Comparison of ENCODE assay signal across 8 mouse cellular contexts in the genomic region with DNA sequence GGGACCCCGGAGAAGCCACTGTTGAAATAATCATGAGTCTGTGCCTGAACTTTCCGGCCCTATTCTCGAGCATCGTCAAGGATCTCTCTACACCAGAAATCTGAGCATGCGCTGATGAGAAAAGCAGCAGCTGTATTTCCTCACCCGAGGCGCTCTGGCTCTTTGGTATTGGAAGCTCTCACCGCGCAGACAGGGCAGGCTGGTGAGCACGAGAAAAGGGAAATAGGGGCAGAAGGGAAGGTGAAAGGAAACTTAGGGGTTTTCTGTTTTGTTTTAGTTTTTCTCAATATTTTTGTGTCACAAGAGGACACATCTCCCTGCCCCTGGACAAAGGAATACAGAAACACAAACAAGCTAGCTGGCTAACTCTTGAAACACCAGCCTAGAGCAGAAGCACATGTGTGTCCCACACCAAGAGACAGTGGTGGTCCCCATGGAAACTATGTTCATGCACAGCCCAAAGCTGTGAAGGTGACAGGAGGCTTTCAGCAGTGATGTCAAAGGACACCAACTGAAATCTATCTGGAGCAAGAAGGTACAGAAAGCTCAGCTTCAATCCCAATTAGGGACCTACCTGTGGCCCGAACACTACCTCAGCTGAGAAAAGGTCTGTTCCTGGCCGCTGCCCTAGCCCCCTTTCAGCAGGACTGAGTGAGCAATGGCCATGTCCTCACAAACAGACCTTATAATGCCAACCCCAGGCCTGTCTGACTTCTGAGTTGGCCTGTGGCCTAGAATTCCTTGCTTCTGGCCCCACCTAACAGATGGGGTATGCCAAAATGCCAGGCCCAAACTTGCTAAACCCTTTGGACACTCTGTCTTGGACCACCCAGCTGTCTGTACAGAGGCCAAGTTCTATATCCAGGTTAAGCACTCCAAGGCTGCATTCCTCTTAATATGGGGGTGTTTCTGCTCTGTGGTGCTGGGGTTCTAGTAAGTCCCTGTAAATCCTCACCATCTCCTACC.
DNase-seq lines count a peak whose midpoint lies in the region; ATAC-seq lines count a peak whose summit lies in the region.

No protein-coding gene starts in this region.

- peak overlapping the region; percentile 33 for H3K4me3 ChIP-seq in heart, embryonic 16.5 days (ENCODE audit: low read length)
- H3K4me3 ChIP-seq in limb, embryonic 13.5 days: no peak overlapping the region
- H3K4me3 ChIP-seq in midbrain, embryonic 14.5 days (replicated peaks; ENCODE audit: low read depth, low read length): 0 out of 2 replicates have a peak overlapping the region, but pooled peaks have one; percentile 2

- H3K9me3 ChIP-seq in heart, embryonic 16.5 days (replicated peaks; ENCODE audit: control insufficient read depth, low read length): no peaks in the 10 kb centered on the region
- H3K9me3 ChIP-seq in limb, embryonic 13.5 days: no peaks in the 10 kb centered on the region
- no peaks in the 10 kb centered on the region for H3K9me3 ChIP-seq in midbrain, embryonic 14.5 days (ENCODE audit: control insufficient read depth, low read length)

- H3K36me3 ChIP-seq in heart, embryonic 16.5 days (ENCODE audit: control insufficient read depth, insufficient read depth): no peaks in the 10 kb centered on the region
- H3K36me3 ChIP-seq in limb, embryonic 13.5 days: no peaks in the 10 kb centered on the region
- no peaks in the 10 kb centered on the region for H3K36me3 ChIP-seq in midbrain, embryonic 14.5 days (ENCODE audit: control insufficient read depth, insufficient read depth, low read length)

- H3K27me3 ChIP-seq in heart, embryonic 16.5 days (ENCODE audit: control insufficient read depth, insufficient read depth, low read length): no peaks in the 10 kb centered on the region
- 0 out of 2 replicates have a peak, but pooled peaks cover 3% of the 10 kb centered on the region for H3K27me3 ChIP-seq in limb, embryonic 13.5 days
- no peaks in the 10 kb centered on the region for H3K27me3 ChIP-seq in midbrain, embryonic 14.5 days (ENCODE audit: control insufficient read depth, insufficient read depth, low read length)

- ATAC-seq in CD4-positive, CD25-positive, alpha-beta regulatory T cell, adult 4 months: no peak
- ATAC-seq in heart, embryonic 16.5 days (replicated peaks; ENCODE audit: extremely low read depth, insufficient read depth, low FRiP score): peak; percentile 73
- ATAC-seq in limb, embryonic 13.5 days (ENCODE audit: low FRiP score, low read depth): no peak
- ATAC-seq in midbrain, embryonic 14.5 days (ENCODE audit: low FRiP score, low TSS enrichment): no peak

- peak overlapping the region; percentile 63 for H3K4me2 ChIP-seq in heart, embryonic 16.5 days (ENCODE audit: low read depth, low read length)
- peak overlapping the region; percentile 43 for H3K4me2 ChIP-seq in limb, embryonic 13.5 days (replicated peaks)
- H3K4me2 ChIP-seq in midbrain, embryonic 14.5 days (ENCODE audit: low read length): peak overlapping the region; percentile 42

- DNase-seq in CD4-positive, CD25-positive, alpha-beta regulatory T cell, adult 2 months (ENCODE audit: low read depth, low spot score): peak; percentile 22
- peak; percentile 14 to 23 for DNase-seq in spleen, postnatal 36 days (ENCODE audit: low spot score in 2 of 2)
- no peak for DNase-seq in spleen, postnatal 4 days (ENCODE audit: low spot score in 2 of 2)
- DNase-seq in midbrain, embryonic 14.5 days: peak; percentile 77
- DNase-seq in natural killer cell, adult 2 months (ENCODE audit: low spot score in 2 of 2): no peak

- H3K27ac ChIP-seq in heart, embryonic 16.5 days (ENCODE audit: low read length): peak overlapping the region; percentile 93
- no peak overlapping the region; the same call in 1 of the 2 replicates for H3K27ac ChIP-seq in limb, embryonic 13.5 days
- peak overlapping the region; percentile 52; the same call in 1 of the 2 replicates for H3K27ac ChIP-seq in midbrain, embryonic 14.5 days (replicated peaks; ENCODE audit: low read depth, low read length)

- peak overlapping the region; percentile 52 for H3K9ac ChIP-seq in heart, embryonic 16.5 days (ENCODE audit: low read length)
- H3K9ac ChIP-seq in limb, embryonic 13.5 days: 0 out of 2 replicates have a peak overlapping the region, but pooled peaks have one; percentile 36
- no peak overlapping the region for H3K9ac ChIP-seq in midbrain, embryonic 14.5 days (replicated peaks; ENCODE audit: low read length)

- peaks cover 69% of the 10 kb centered on the region for H3K4me1 ChIP-seq in heart, embryonic 16.5 days (ENCODE audit: control insufficient read depth, insufficient read depth, low read length)
- peaks cover 7% of the 10 kb centered on the region for H3K4me1 ChIP-seq in limb, embryonic 13.5 days
- peaks cover 13% of the 10 kb centered on the region for H3K4me1 ChIP-seq in midbrain, embryonic 14.5 days (ENCODE audit: control insufficient read depth, insufficient read depth, low read length)

- 10% methylated on average over 12 of the region's 12 CpGs for WGBS in heart, embryonic 16.5 days
- WGBS in limb, embryonic 13.5 days: 41% methylated on average over 12 of the region's 12 CpGs
- whole genome bisulfite sequencing in midbrain, embryonic 14.5 days: 54% methylated on average over 12 of the region's 12 CpGs

Comparison
In these comparisons a context has a peak if more than half of its experiments do, and no peak if none do; other contexts are left out.
1. DNase-seq: peak in CD4-positive, CD25-positive, alpha-beta regulatory T cell, adult 2 months (single experiment), spleen, postnatal 36 days (2 of 2) and midbrain, embryonic 14.5 days (single experiment); none in spleen, postnatal 4 days (0 of 2) and natural killer cell, adult 2 months (0 of 2).
2. Peak in every context shown above with its lines, with median percentiles within 50 percentile points of each other: H3K4me2 ChIP-seq.